Comparison of ENCODE assay signal across 8 mouse cellular contexts in the genomic region with DNA sequence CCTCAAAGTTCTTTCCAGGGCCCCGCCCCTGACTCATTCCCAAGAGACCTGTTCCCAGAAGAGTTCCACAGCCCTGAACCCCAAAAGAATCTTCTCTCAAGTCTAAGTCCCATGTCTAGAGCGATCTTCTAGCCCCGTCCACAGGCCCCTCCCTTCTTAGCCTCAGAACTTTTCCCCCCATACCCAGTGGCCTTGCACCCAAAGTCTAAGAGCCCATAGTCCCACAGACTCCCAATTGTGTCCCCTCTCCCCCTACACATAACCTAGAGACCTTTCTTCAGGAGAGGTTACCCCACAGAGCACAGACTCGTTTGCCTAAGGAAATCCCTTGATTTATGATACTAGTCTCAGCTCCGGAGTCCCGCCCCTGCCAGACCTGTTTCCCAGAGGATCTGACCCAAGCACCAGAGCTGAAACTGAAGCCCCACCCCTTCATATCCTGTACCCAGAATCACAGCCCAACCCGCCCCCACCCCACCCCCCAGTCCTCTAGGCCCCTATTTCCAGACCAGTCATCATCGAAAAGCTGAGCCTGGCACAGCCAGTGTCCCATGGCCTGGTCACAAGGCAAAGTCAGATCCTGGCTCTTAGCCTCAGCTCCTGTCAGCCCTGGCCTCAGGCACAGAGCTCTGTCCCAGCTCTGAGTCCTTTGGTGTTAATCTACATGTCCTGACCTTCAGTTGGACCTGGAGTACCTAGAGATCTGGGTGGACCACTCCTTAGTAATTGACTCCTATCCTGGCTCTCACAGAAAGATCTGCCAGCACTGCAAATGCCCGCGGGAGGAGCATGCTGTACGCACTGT. TPM values are rescaled to one million over a fixed set of nuclear protein-coding genes. Genes with fewer than 3 reads are reported as not detected.
DNase-seq lines count a peak whose midpoint lies in the region; ATAC-seq lines count a peak whose summit lies in the region.

No protein-coding gene starts in this region.

- H3K9me3 ChIP-seq in forebrain, embryonic 12.5 days: no peaks in the 10 kb centered on the region
- no peaks in the 10 kb centered on the region for H3K9me3 ChIP-seq in forebrain, embryonic 14.5 days (replicated peaks; ENCODE audit: control insufficient read depth, low read length)
- 0 out of 2 replicates have a peak, but pooled peaks cover 4% of the 10 kb centered on the region for H3K9me3 ChIP-seq in hindbrain, embryonic 12.5 days (replicated peaks)
- H3K9me3 ChIP-seq in limb, embryonic 13.5 days: no peaks in the 10 kb centered on the region

- 58% methylated on average over 11 of the region's 11 CpGs for WGBS in forebrain, embryonic 12.5 days
- WGBS in forebrain, embryonic 14.5 days: 62% methylated on average over 11 of the region's 11 CpGs
- 59% methylated on average over 11 of the region's 11 CpGs for WGBS in hindbrain, embryonic 12.5 days
- 48% methylated on average over 11 of the region's 11 CpGs for WGBS in limb, embryonic 13.5 days

- peak overlapping the region; percentile 49; the same call in 1 of the 2 replicates for H3K4me2 ChIP-seq in forebrain, embryonic 12.5 days
- no peak overlapping the region; the same call in 1 of the 2 replicates for H3K4me2 ChIP-seq in forebrain, embryonic 14.5 days (ENCODE audit: low read length)
- peak overlapping the region; percentile 47; the same call in 1 of the 2 replicates for H3K4me2 ChIP-seq in hindbrain, embryonic 12.5 days (replicated peaks)
- peak overlapping the region; percentile 65 for H3K4me2 ChIP-seq in limb, embryonic 13.5 days (replicated peaks)

- H3K27ac ChIP-seq in forebrain, embryonic 12.5 days: no peak overlapping the region
- H3K27ac ChIP-seq in forebrain, embryonic 14.5 days (ENCODE audit: low read depth, low read length): no peak overlapping the region
- no peak overlapping the region for H3K27ac ChIP-seq in hindbrain, embryonic 12.5 days
- H3K27ac ChIP-seq in limb, embryonic 13.5 days: no peak overlapping the region

- H3K4me1 ChIP-seq in forebrain, embryonic 12.5 days: peaks cover 6% of the 10 kb centered on the region
- no peaks in the 10 kb centered on the region for H3K4me1 ChIP-seq in forebrain, embryonic 14.5 days (ENCODE audit: control insufficient read depth, insufficient read depth, low read length)
- H3K4me1 ChIP-seq in hindbrain, embryonic 12.5 days: peaks cover 5% of the 10 kb centered on the region; the same call in 1 of the 2 replicates
- H3K4me1 ChIP-seq in limb, embryonic 13.5 days: peaks cover 11% of the 10 kb centered on the region; the same call in 1 of the 2 replicates

- H3K9ac ChIP-seq in forebrain, embryonic 12.5 days: no peak overlapping the region
- no peak overlapping the region for H3K9ac ChIP-seq in forebrain, embryonic 14.5 days (ENCODE audit: low read length)
- H3K9ac ChIP-seq in hindbrain, embryonic 12.5 days: no peak overlapping the region
- no peak overlapping the region for H3K9ac ChIP-seq in limb, embryonic 13.5 days

- DNase-seq in forebrain, embryonic 14.5 days (ENCODE audit: low spot score): no peak
- DNase-seq in adipocyte (ENCODE audit: low spot score): peak; percentile 64
- no peak for DNase-seq in layer of hippocampus, postnatal 14 days (ENCODE audit: low spot score in 2 of 2)
- DNase-seq in embryo, embryonic 9.5 days (ENCODE audit: extremely low spot score): no peak
- DNase-seq in thymus, postnatal 10 days (ENCODE audit: low spot score in 2 of 2): no peak

- no peak overlapping the region for H3K4me3 ChIP-seq in forebrain, embryonic 12.5 days (replicated peaks)
- H3K4me3 ChIP-seq in forebrain, embryonic 14.5 days (ENCODE audit: low read depth, low read length): no peak overlapping the region
- no peak overlapping the region for H3K4me3 ChIP-seq in hindbrain, embryonic 12.5 days
- H3K4me3 ChIP-seq in limb, embryonic 13.5 days: peak overlapping the region; percentile 51

- no peak for ATAC-seq in forebrain, embryonic 12.5 days (ENCODE audit: low FRiP score)
- no peak for ATAC-seq in forebrain, embryonic 14.5 days
- ATAC-seq in hindbrain, embryonic 12.5 days (ENCODE audit: low FRiP score): no peak
- ATAC-seq in limb, embryonic 13.5 days (ENCODE audit: low FRiP score, low read depth): peak; percentile 6; the same call in 1 of the 2 replicates

- no peaks in the 10 kb centered on the region for H3K27me3 ChIP-seq in forebrain, embryonic 12.5 days
- no peaks in the 10 kb centered on the region for H3K27me3 ChIP-seq in forebrain, embryonic 14.5 days (replicated peaks; ENCODE audit: control insufficient read depth, insufficient read depth, low read length)
- no peaks in the 10 kb centered on the region for H3K27me3 ChIP-seq in hindbrain, embryonic 12.5 days
- no peaks in the 10 kb centered on the region for H3K27me3 ChIP-seq in limb, embryonic 13.5 days

- no peaks in the 10 kb centered on the region for H3K36me3 ChIP-seq in forebrain, embryonic 12.5 days (replicated peaks)
- H3K36me3 ChIP-seq in forebrain, embryonic 14.5 days (ENCODE audit: control insufficient read depth, insufficient read depth, low read length): no peaks in the 10 kb centered on the region
- H3K36me3 ChIP-seq in hindbrain, embryonic 12.5 days: no peaks in the 10 kb centered on the region
- no peaks in the 10 kb centered on the region for H3K36me3 ChIP-seq in limb, embryonic 13.5 days

RNA-seq across cellular contexts. Expression of gene Prickle3, which starts 1.9 kb away (rescaled TPM):
- polyA plus RNA-seq in forebrain, embryonic 12.5 days (2016; fragmentation: Nextera tagmentation; extraction: Ambion mirVana): 2.0 and 2.6 TPM in 2 replicates
- 0.94 and 1.6 TPM in 2 replicates for polyA plus RNA-seq in forebrain, embryonic 14.5 days (2014; fragmentation: Nextera tagmentation; extraction: Ambion mirVana)
- polyA plus RNA-seq in hindbrain, embryonic 12.5 days (2016; fragmentation: Nextera tagmentation; extraction: Ambion mirVana): 3.1 TPM in 2 replicates
- polyA plus RNA-seq in limb, embryonic 13.5 days (2015; fragmentation: Nextera tagmentation; extraction: Ambion mirVana): 9.6 and 10.0 TPM in 2 replicates
- total RNA-seq in layer of hippocampus, postnatal 14 days (2021): 1 to 10 TPM; 1.5 to 1.6 TPM

RNA-seq across cellular contexts. Expression of gene Plp2, which starts 12.2 kb away (rescaled TPM):
- polyA plus RNA-seq in forebrain, embryonic 12.5 days (2016; fragmentation: Nextera tagmentation; extraction: Ambion mirVana): 45.5 and 52.0 TPM in 2 replicates
- polyA plus RNA-seq in forebrain, embryonic 14.5 days (2014; fragmentation: Nextera tagmentation; extraction: Ambion mirVana): 38.4 and 51.5 TPM in 2 replicates
- 39.3 and 44.7 TPM in 2 replicates for polyA plus RNA-seq in hindbrain, embryonic 12.5 days (2016; fragmentation: Nextera tagmentation; extraction: Ambion mirVana)
- polyA plus RNA-seq in limb, embryonic 13.5 days (2015; fragmentation: Nextera tagmentation; extraction: Ambion mirVana): 108 and 114 TPM in 2 replicates
- 1 to 10 TPM; 7.0 to 9.6 TPM for total RNA-seq in layer of hippocampus, postnatal 14 days (2021)

RNA-seq across cellular contexts. Expression of gene Syp, which starts 20.7 kb away (rescaled TPM):
- polyA plus RNA-seq in forebrain, embryonic 12.5 days (2016; fragmentation: Nextera tagmentation; extraction: Ambion mirVana): 42.0 and 44.8 TPM in 2 replicates
- 69.2 and 96.1 TPM in 2 replicates for polyA plus RNA-seq in forebrain, embryonic 14.5 days (2014; fragmentation: Nextera tagmentation; extraction: Ambion mirVana)
- polyA plus RNA-seq in hindbrain, embryonic 12.5 days (2016; fragmentation: Nextera tagmentation; extraction: Ambion mirVana): 44.3 and 47.2 TPM in 2 replicates
- 0.93 and 1.4 TPM in 2 replicates for polyA plus RNA-seq in limb, embryonic 13.5 days (2015; fragmentation: Nextera tagmentation; extraction: Ambion mirVana)
- 1,000 to 10,000 TPM; 1,862 to 1,901 TPM for total RNA-seq in layer of hippocampus, postnatal 14 days (2021)

RNA-seq across cellular contexts. Expression of gene Magix, which starts 22.1 kb away (rescaled TPM):
- 0.09 and 0.19 TPM in 2 replicates for polyA plus RNA-seq in forebrain, embryonic 12.5 days (2016; fragmentation: Nextera tagmentation; extraction: Ambion mirVana)
- 0.13 TPM in 1 of 2 replicates, not detected in the other for polyA plus RNA-seq in forebrain, embryonic 14.5 days (2014; fragmentation: Nextera tagmentation; extraction: Ambion mirVana)
- 0.50 TPM in 1 of 2 replicates, not detected in the other for polyA plus RNA-seq in hindbrain, embryonic 12.5 days (2016; fragmentation: Nextera tagmentation; extraction: Ambion mirVana)
- 0.22 and 0.40 TPM in 2 replicates for polyA plus RNA-seq in limb, embryonic 13.5 days (2015; fragmentation: Nextera tagmentation; extraction: Ambion mirVana)
- under 1 TPM; 0.25 to 0.31 TPM for total RNA-seq in layer of hippocampus, postnatal 14 days (2021)

RNA-seq across cellular contexts. Expression of gene Gpkow, which starts 37.9 kb away (rescaled TPM):
- 45.6 and 53.4 TPM in 2 replicates for polyA plus RNA-seq in forebrain, embryonic 12.5 days (2016; fragmentation: Nextera tagmentation; extraction: Ambion mirVana)
- polyA plus RNA-seq in forebrain, embryonic 14.5 days (2014; fragmentation: Nextera tagmentation; extraction: Ambion mirVana): 56.2 and 57.4 TPM in 2 replicates
- polyA plus RNA-seq in hindbrain, embryonic 12.5 days (2016; fragmentation: Nextera tagmentation; extraction: Ambion mirVana): 45.5 and 46.4 TPM in 2 replicates
- 40.8 and 42.6 TPM in 2 replicates for polyA plus RNA-seq in limb, embryonic 13.5 days (2015; fragmentation: Nextera tagmentation; extraction: Ambion mirVana)
- 10 to 100 TPM; 33.2 to 36.3 TPM for total RNA-seq in layer of hippocampus, postnatal 14 days (2021)

Comparison
In these comparisons a context has a peak if more than half of its experiments do, and no peak if none do; other contexts are left out.
1. RNA of gene Syp, which starts 20.7 kb away (polyA plus RNA-seq): 69.2 to 96.1 TPM in forebrain, embryonic 14.5 days, 44.3 to 47.2 TPM in hindbrain, embryonic 12.5 days and 42.0 to 44.8 TPM in forebrain, embryonic 12.5 days; 0.93 to 1.4 TPM in limb, embryonic 13.5 days; every median in the first group is over 10 times any median in the second.